Mouse (Mus musculus) ES-Bruce4 (cell line): ENCODE results near the gene Gfpt2.

Experiments
- CTCF ChIP-seq: IDR thresholded peaks from one replicate; pipeline ENCODE4 v1.8.1; 2011; ENCODE audit warnings: low read depth, low read length
- EP300 ChIP-seq: IDR thresholded peaks from 2 replicates; pipeline ENCODE4 v1.6.1; 2011; ENCODE audit warnings: low read depth, low read length; ENCODE audit not compliant: insufficient read depth
- POLR2A ChIP-seq: IDR thresholded peaks from one replicate; pipeline ENCODE4 v1.8.1; 2011; ENCODE audit warnings: low read length; ENCODE audit not compliant: insufficient read depth

DNA sequence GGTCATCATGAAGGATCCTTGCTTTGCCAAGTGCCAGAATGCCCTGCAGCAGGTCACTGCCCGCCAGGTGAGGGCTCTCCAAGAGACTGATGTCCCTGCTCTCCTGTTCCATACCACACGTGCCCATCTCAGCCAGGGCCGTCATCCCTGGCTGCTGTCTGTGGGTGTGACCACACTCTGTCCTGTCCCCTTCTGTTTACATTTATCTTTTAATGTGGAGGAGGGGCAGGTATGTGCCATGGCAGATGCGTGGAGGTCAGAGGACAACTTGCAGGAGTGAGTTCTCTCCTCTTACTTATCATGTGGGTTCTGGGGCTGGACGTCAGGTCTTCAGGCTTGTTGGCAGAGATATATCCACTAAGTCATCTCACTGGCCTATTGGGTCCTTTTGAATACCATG is 39.0 kb downstream of the Gfpt2 start:
- TF ChIP-seq CTCF (no peak), EP300 (no peak), POLR2A (no peak)
